ENCODE assay signal across 11 mouse cellular contexts in genomic region chr7:127815116-127815665, GRCm38 (mm10). TPM values are rescaled to one million over a fixed set of nuclear protein-coding genes. Genes with fewer than 3 reads are reported as not detected.
DNase-seq lines count a peak whose midpoint lies in the region; ATAC-seq and TF ChIP-seq lines count a peak whose summit lies in the region.
"Had no signal": no experiment of that assay in that cellular context is flagged by ENCODE, and none has a peak within 500 bp of the region (broad histone marks: within the 10 kb centered on the region; RNA-seq: fewer than 3 reads in every experiment).

No protein-coding gene starts in this region.

- H3K4me2 ChIP-seq in forebrain, embryonic 15.5 days (replicated peaks) = no peak overlapping the region
- H3K4me2 ChIP-seq in kidney, embryonic 15.5 days = no peak overlapping the region
- no peak overlapping the region for H3K4me2 ChIP-seq in embryonic facial prominence, embryonic 14.5 days (ENCODE audit: low read depth, low read length)
- H3K4me2 ChIP-seq: midbrain, embryonic 12.5 days had no signal

- no peak for ATAC-seq in forebrain, embryonic 15.5 days (replicated peaks)
- ATAC-seq in kidney, embryonic 15.5 days (replicated peaks; ENCODE audit: low FRiP score) = no peak
- no peak for ATAC-seq in embryonic facial prominence, embryonic 14.5 days (ENCODE audit: low read depth)
- ATAC-seq: CD4-positive, CD25-positive, alpha-beta regulatory T cell, adult 4 months had no signal

- H3K9ac ChIP-seq in forebrain, embryonic 15.5 days (replicated peaks) = no peak overlapping the region
- H3K9ac ChIP-seq in kidney, embryonic 15.5 days = no peak overlapping the region
- H3K9ac ChIP-seq in embryonic facial prominence, embryonic 14.5 days (ENCODE audit: low read depth, low read length) = no peak overlapping the region
- H3K9ac ChIP-seq: midbrain, embryonic 12.5 days had no signal

- peak overlapping the region; percentile 72 for H3K27ac ChIP-seq in forebrain, embryonic 15.5 days (replicated peaks)
- H3K27ac ChIP-seq in forebrain, embryonic 10.5 days = no peak overlapping the region
- peak overlapping the region; percentile 51 for H3K27ac ChIP-seq in kidney, embryonic 15.5 days
- H3K27ac ChIP-seq in embryonic facial prominence, embryonic 14.5 days (replicated peaks; ENCODE audit: low read depth, low read length) = peak overlapping the region; percentile 33; the same call in 1 of the 2 replicates
- H3K27ac ChIP-seq: midbrain, embryonic 12.5 days had no signal

- DNase-seq in forebrain, embryonic 10.5 days (ENCODE audit: extremely low spot score, low spot score) = no peak
- DNase-seq in kidney, postnatal 14 days = no peak
- no peak for DNase-seq in embryonic facial prominence, embryonic 14.5 days (ENCODE audit: low spot score)
- DNase-seq in spleen, postnatal 36 days (ENCODE audit: low spot score in 2 of 2) = no peak
- no peak for DNase-seq in adipocyte (ENCODE audit: low spot score)

- no peaks in the 10 kb centered on the region for H3K27me3 ChIP-seq in forebrain, embryonic 15.5 days
- H3K27me3 ChIP-seq in forebrain, embryonic 10.5 days (ENCODE audit: poor library complexity, severe bottlenecking) = no peaks in the 10 kb centered on the region
- no peaks in the 10 kb centered on the region for H3K27me3 ChIP-seq in kidney, embryonic 15.5 days
- H3K27me3 ChIP-seq in E14TG2a.4 (ENCODE audit: insufficient read depth, low read length) = peaks cover 35% of the 10 kb centered on the region
- H3K27me3 ChIP-seq in embryonic facial prominence, embryonic 14.5 days (replicated peaks; ENCODE audit: control insufficient read depth, insufficient read depth, low read length) = no peaks in the 10 kb centered on the region
- H3K27me3 ChIP-seq: midbrain, embryonic 12.5 days had no signal

- no peak overlapping the region for H3K4me3 ChIP-seq in forebrain, embryonic 15.5 days
- H3K4me3 ChIP-seq in forebrain, embryonic 10.5 days = no peak overlapping the region
- no peak overlapping the region for H3K4me3 ChIP-seq in kidney, embryonic 15.5 days (replicated peaks)
- peak overlapping the region; percentile 54 for H3K4me3 ChIP-seq in E14TG2a.4 (replicated peaks; ENCODE audit: low read length)
- H3K4me3 ChIP-seq in embryonic facial prominence, embryonic 14.5 days (ENCODE audit: low read depth, low read length) = no peak overlapping the region
- H3K4me3 ChIP-seq: midbrain, embryonic 12.5 days had no signal

- peaks cover 24% of the 10 kb centered on the region for H3K36me3 ChIP-seq in forebrain, embryonic 15.5 days
- peaks cover 52% of the 10 kb centered on the region for H3K36me3 ChIP-seq in forebrain, embryonic 10.5 days (replicated peaks)
- H3K36me3 ChIP-seq in kidney, embryonic 15.5 days = peaks cover 11% of the 10 kb centered on the region; the same call in 1 of the 2 replicates
- H3K36me3 ChIP-seq in E14TG2a.4 (ENCODE audit: insufficient read depth, low read length) = no peaks in the 10 kb centered on the region
- H3K36me3 ChIP-seq in embryonic facial prominence, embryonic 14.5 days (ENCODE audit: control insufficient read depth, insufficient read depth, low read length) = peaks cover 27% of the 10 kb centered on the region; the same call in 1 of the 2 replicates

- peaks cover 15% of the 10 kb centered on the region for H3K4me1 ChIP-seq in forebrain, embryonic 15.5 days
- 0 out of 2 replicates have a peak, but pooled peaks cover 7% of the 10 kb centered on the region for H3K4me1 ChIP-seq in forebrain, embryonic 10.5 days
- peaks cover 28% of the 10 kb centered on the region for H3K4me1 ChIP-seq in kidney, embryonic 15.5 days
- H3K4me1 ChIP-seq in E14TG2a.4 (replicated peaks; ENCODE audit: low read depth, low read length) = peaks cover 55% of the 10 kb centered on the region
- no peaks in the 10 kb centered on the region for H3K4me1 ChIP-seq in embryonic facial prominence, embryonic 14.5 days (ENCODE audit: control insufficient read depth, insufficient read depth, low read length)
- H3K4me1 ChIP-seq: midbrain, embryonic 12.5 days had no signal

- H3K9me3 ChIP-seq in forebrain, embryonic 15.5 days = no peaks in the 10 kb centered on the region
- H3K9me3 ChIP-seq in forebrain, embryonic 10.5 days = no peaks in the 10 kb centered on the region
- no peaks in the 10 kb centered on the region for H3K9me3 ChIP-seq in kidney, embryonic 15.5 days (replicated peaks)
- H3K9me3 ChIP-seq in E14TG2a.4 (ENCODE audit: low read length) = no peaks in the 10 kb centered on the region
- no peaks in the 10 kb centered on the region for H3K9me3 ChIP-seq in embryonic facial prominence, embryonic 14.5 days (ENCODE audit: control insufficient read depth, low read length)
- H3K9me3 ChIP-seq: midbrain, embryonic 12.5 days had no signal

- 95% methylated on average over 15 of the region's 15 CpGs for WGBS in forebrain, embryonic 15.5 days
- WGBS in forebrain, embryonic 10.5 days = 96% methylated on average over 15 of the region's 15 CpGs
- WGBS in kidney, embryonic 15.5 days = 77% methylated on average over 15 of the region's 15 CpGs
- 95% methylated on average over 15 of the region's 15 CpGs for WGBS in embryonic facial prominence, embryonic 14.5 days

- no peak for TF ChIP-seq CTCF in E14TG2a.4 (conservative IDR thresholded peaks at IDR 0.05; ENCODE audit: low read length)

RNA-seq across cellular contexts. Expression of gene Stx4a, which starts 8.9 kb away (rescaled TPM):
- 19.2 and 21.3 TPM in 2 replicates for polyA plus RNA-seq in forebrain, embryonic 15.5 days (2015; fragmentation: Nextera tagmentation; extraction: Ambion mirVana)
- polyA plus RNA-seq in forebrain, embryonic 10.5 days (2016; fragmentation: Nextera tagmentation; extraction: Ambion mirVana) = 23.7 and 24.6 TPM in 2 replicates
- 46.4 and 53.2 TPM in 2 replicates for polyA plus RNA-seq in kidney, embryonic 15.5 days (2015; fragmentation: Nextera tagmentation; extraction: Ambion mirVana)
- 28.0 and 38.1 TPM in 2 replicates for polyA plus RNA-seq in embryonic facial prominence, embryonic 14.5 days (2014; fragmentation: Nextera tagmentation; extraction: Ambion mirVana)

RNA-seq across cellular contexts. Expression of gene Stx1b, which starts 9.2 kb away (rescaled TPM):
- 34.5 and 37.4 TPM in 2 replicates for polyA plus RNA-seq in forebrain, embryonic 15.5 days (2015; fragmentation: Nextera tagmentation; extraction: Ambion mirVana)
- 5.5 and 6.1 TPM in 2 replicates for polyA plus RNA-seq in forebrain, embryonic 10.5 days (2016; fragmentation: Nextera tagmentation; extraction: Ambion mirVana)
- 3.8 and 5.2 TPM in 2 replicates for polyA plus RNA-seq in kidney, embryonic 15.5 days (2015; fragmentation: Nextera tagmentation; extraction: Ambion mirVana)
- polyA plus RNA-seq in embryonic facial prominence, embryonic 14.5 days (2014; fragmentation: Nextera tagmentation; extraction: Ambion mirVana) = 3.4 and 5.2 TPM in 2 replicates
- polyA plus RNA-seq: CD4-positive, CD25-positive, alpha-beta regulatory T cell, adult 4 months had no signal

RNA-seq across cellular contexts. Expression of gene Hsd3b7, which starts 14.8 kb away (rescaled TPM):
- polyA plus RNA-seq in forebrain, embryonic 15.5 days (2015; fragmentation: Nextera tagmentation; extraction: Ambion mirVana) = 7.4 TPM in 2 replicates
- 5.4 and 5.8 TPM in 2 replicates for polyA plus RNA-seq in forebrain, embryonic 10.5 days (2016; fragmentation: Nextera tagmentation; extraction: Ambion mirVana)
- 23.0 and 27.6 TPM in 2 replicates for polyA plus RNA-seq in kidney, embryonic 15.5 days (2015; fragmentation: Nextera tagmentation; extraction: Ambion mirVana)
- 22.2 and 23.5 TPM in 2 replicates for polyA plus RNA-seq in embryonic facial prominence, embryonic 14.5 days (2014; fragmentation: Nextera tagmentation; extraction: Ambion mirVana)

RNA-seq across cellular contexts. Expression of gene Gm49388, which starts 29.8 kb away (rescaled TPM):
- polyA plus RNA-seq in forebrain, embryonic 15.5 days (2015; fragmentation: Nextera tagmentation; extraction: Ambion mirVana) = not detected in 2 replicates
- not detected in 2 replicates for polyA plus RNA-seq in forebrain, embryonic 10.5 days (2016; fragmentation: Nextera tagmentation; extraction: Ambion mirVana)
- polyA plus RNA-seq in kidney, embryonic 15.5 days (2015; fragmentation: Nextera tagmentation; extraction: Ambion mirVana) = not detected in 2 replicates
- polyA plus RNA-seq in embryonic facial prominence, embryonic 14.5 days (2014; fragmentation: Nextera tagmentation; extraction: Ambion mirVana) = 0.43 TPM in 1 of 2 replicates, not detected in the other
- polyA plus RNA-seq: limb, embryonic 11.5 days; midbrain, embryonic 12.5 days had no signal

RNA-seq across cellular contexts. Expression of gene Setd1a, which starts 38.7 kb away (rescaled TPM):
- polyA plus RNA-seq in forebrain, embryonic 15.5 days (2015; fragmentation: Nextera tagmentation; extraction: Ambion mirVana) = 22.4 and 24.8 TPM in 2 replicates
- 16.0 and 17.1 TPM in 2 replicates for polyA plus RNA-seq in forebrain, embryonic 10.5 days (2016; fragmentation: Nextera tagmentation; extraction: Ambion mirVana)
- polyA plus RNA-seq in kidney, embryonic 15.5 days (2015; fragmentation: Nextera tagmentation; extraction: Ambion mirVana) = 23.2 and 25.9 TPM in 2 replicates
- 23.0 and 24.1 TPM in 2 replicates for polyA plus RNA-seq in embryonic facial prominence, embryonic 14.5 days (2014; fragmentation: Nextera tagmentation; extraction: Ambion mirVana)
